Mouse (Mus musculus) WW6 (cell line): ENCODE data around the gene Rabif.
A peak's percentile ranks its signal among the peaks of the same experiment; 100 is the strongest.

Source experiments
- DNase-seq: peaks from one replicate; pipeline ENCODE4 v3.0.0-alpha.2; 2013; ENCODE audit warnings: low read depth, low spot score

Rabif gene

GRCm38 (mm10) chr1:134552396-134552795, 57.9 kb downstream of the Rabif start:
- no peak for DNase-seq

- DNase-seq = no peak
Observed at GRCm38 (mm10) chr1:134555240-134555870, 60.9 kb downstream of the Rabif start.

- DNase-seq = no peak
Observed at GRCm38 (mm10) chr1:134555871-134556670, 61.6 kb downstream of the Rabif start.

- peak; percentile 85 for DNase-seq
Observed at GRCm38 (mm10) chr1:134556671-134557218, 62.3 kb downstream of the Rabif start.
